Mouse (Mus musculus): ENCODE measurements around the gene Mcrs1. TPM values are rescaled to one million over a fixed set of nuclear protein-coding genes. Genes with fewer than 3 reads are reported as not detected.

Mcrs1 gene
- polyA plus RNA-seq, 1 experiment from 2014 or later: 159 TPM

DNA sequence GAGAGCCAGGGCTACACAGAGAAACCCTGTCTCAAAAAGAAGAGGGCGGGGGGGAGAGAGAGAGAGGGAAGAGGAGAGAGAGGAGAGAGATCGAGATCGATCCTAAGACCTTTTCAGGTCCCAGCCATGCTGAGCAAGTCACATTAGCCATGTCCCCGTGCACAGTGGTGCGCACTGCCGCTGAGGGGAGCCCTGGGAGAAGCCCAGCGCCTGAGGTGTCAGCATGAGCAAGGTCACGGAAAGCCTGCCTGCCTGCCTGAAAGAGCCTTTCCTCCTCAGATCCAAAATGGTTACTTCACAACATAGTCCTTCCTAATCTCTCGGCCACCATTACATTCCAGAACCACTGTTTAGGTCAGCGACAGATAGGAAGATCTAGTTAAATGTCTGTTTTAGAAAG, 57.4 kb downstream of the Mcrs1 start:
- H3K27me3 ChIP-seq: no peaks in the 10 kb centered on the region
- H3K27ac ChIP-seq: no peak overlapping the region
- peaks cover 53% of the 10 kb centered on the region for H3K36me3 ChIP-seq
- no peak overlapping the region for H3K4me3 ChIP-seq
- 85% methylated on average over 10 of the region's 10 CpGs for WGBS
- no peaks in the 10 kb centered on the region for H3K9me3 ChIP-seq
- no peak for ATAC-seq (ENCODE audit: insufficient number of reproducible peaks, insufficient read depth, low FRiP score, low TSS enrichment)
- no peaks in the 10 kb centered on the region for H3K4me1 ChIP-seq
- H3K9ac ChIP-seq: no peak overlapping the region
- no peak overlapping the region for H3K4me2 ChIP-seq (replicated peaks)

Other genes with a start within 250 kb of the Mcrs1 start
- 98.8 and 103 TPM in 2 replicates for gene Tuba1c, start 222.1 kb downstream of the Mcrs1 start, polyA plus RNA-seq (2016; fragmentation: Nextera tagmentation; extraction: Ambion mirVana)
- gene Prph, start 196.8 kb downstream of the Mcrs1 start, polyA plus RNA-seq (2016; fragmentation: Nextera tagmentation; extraction: Ambion mirVana): 35.6 and 50.9 TPM in 2 replicates
- 38.5 and 39.0 TPM in 2 replicates for gene Troap, start 177.4 kb downstream of the Mcrs1 start, polyA plus RNA-seq (2016; fragmentation: Nextera tagmentation; extraction: Ambion mirVana)
- gene C1ql4, start 164.1 kb downstream of the Mcrs1 start, polyA plus RNA-seq (2016; fragmentation: Nextera tagmentation; extraction: Ambion mirVana): 0.42 and 0.46 TPM in 2 replicates
- gene Dnajc22, start 158.8 kb downstream of the Mcrs1 start, polyA plus RNA-seq (2016; fragmentation: Nextera tagmentation; extraction: Ambion mirVana): 0.70 and 0.75 TPM in 2 replicates
- gene Spats2, start 126.0 kb downstream of the Mcrs1 start, polyA plus RNA-seq (2016; fragmentation: Nextera tagmentation; extraction: Ambion mirVana): 69.4 and 73.4 TPM in 2 replicates
- 0.81 and 1.2 TPM in 2 replicates for gene Kcnh3, start 27.1 kb downstream of the Mcrs1 start, polyA plus RNA-seq (2016; fragmentation: Nextera tagmentation; extraction: Ambion mirVana)
- gene Prpf40b, start 43.1 kb upstream of the Mcrs1 start, polyA plus RNA-seq (2016; fragmentation: Nextera tagmentation; extraction: Ambion mirVana): 79.5 and 80.0 TPM in 2 replicates
- gene Fam186b, start 43.9 kb upstream of the Mcrs1 start, polyA plus RNA-seq (2016; fragmentation: Nextera tagmentation; extraction: Ambion mirVana): 0.09 and 0.32 TPM in 2 replicates
- gene Fmnl3, start 118.5 kb upstream of the Mcrs1 start, polyA plus RNA-seq (2016; fragmentation: Nextera tagmentation; extraction: Ambion mirVana): 32.6 and 37.0 TPM in 2 replicates
- gene Tmbim6, start 140.9 kb upstream of the Mcrs1 start, polyA plus RNA-seq (2016; fragmentation: Nextera tagmentation; extraction: Ambion mirVana): 256 and 268 TPM in 2 replicates
- 11.6 and 12.3 TPM in 2 replicates for gene Nckap5l, start 205.8 kb upstream of the Mcrs1 start, polyA plus RNA-seq (2016; fragmentation: Nextera tagmentation; extraction: Ambion mirVana)
- 14.6 and 16.3 TPM in 2 replicates for gene Bcdin3d, start 222.8 kb upstream of the Mcrs1 start, polyA plus RNA-seq (2016; fragmentation: Nextera tagmentation; extraction: Ambion mirVana)